Mouse (Mus musculus): ENCODE data around the gene Gm3259. TPM values are rescaled to one million over a fixed set of nuclear protein-coding genes. Genes with fewer than 3 reads are reported as not detected.
"Not testable (repeated sequence)": the region's sequence is repeated elsewhere in the genome, so short reads cannot be mapped to it uniquely, and the experiment has no call there.

Gene Gm3259
- polyA plus RNA-seq (2015; fragmentation: Nextera tagmentation; extraction: Ambion mirVana) = not detected in 2 replicates

DNA sequence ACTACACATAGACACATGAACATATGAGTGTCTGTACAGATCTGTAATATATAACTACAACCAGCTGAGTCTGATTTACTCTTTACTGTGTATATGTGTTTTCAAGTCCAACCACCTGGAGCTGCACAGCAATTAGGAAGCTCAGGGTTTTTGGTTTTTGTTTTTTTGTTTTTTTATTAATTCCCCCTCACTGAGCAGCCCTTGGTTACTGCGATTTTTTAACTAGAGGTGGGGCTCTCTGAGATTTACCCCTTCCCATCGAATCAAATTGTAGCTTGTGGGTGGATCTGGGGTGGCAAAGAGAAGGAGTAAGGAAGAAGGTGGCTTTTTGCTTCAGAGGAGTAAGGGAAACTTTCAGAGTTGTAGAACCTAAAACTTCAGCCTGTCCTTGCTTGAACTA, at the start of gene Gm3259:
Gene Gm3259 (plus strand): TSS at position 301 of the 400 bp plus-strand sequence.
- H3K9me3 ChIP-seq; H3K27me3 ChIP-seq; H3K27ac ChIP-seq; H3K36me3 ChIP-seq; H3K4me2 ChIP-seq; H3K9ac ChIP-seq; ATAC-seq (ENCODE audit: low FRiP score); H3K4me1 ChIP-seq (replicated peaks); H3K4me3 ChIP-seq: not testable (repeated sequence)
- 69% methylated on average over 2 of the region's 2 CpGs for WGBS

DNA sequence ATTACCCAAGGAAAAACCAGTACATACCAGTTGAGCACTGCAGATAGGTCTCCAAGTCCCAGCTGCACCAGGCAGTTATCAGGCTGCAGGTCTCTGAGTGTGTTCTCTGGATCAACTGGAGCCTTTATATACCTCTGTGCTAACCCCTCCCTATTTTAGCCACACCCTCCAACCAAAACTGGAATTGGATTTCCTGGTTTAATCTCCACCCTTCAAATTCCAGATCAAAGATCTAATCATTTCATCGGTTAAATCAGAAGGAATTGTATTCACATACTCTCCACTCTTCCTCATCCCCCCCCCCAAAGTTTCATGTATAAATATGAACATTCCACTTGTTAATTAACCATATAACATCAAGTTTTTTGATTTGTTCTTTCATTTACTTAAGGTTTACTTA, 33.0 kb upstream of the Gm3259 start, which contains the start of gene Gm10424:
Gene Gm10424 (minus strand): TSS at position 101 of the 400 bp plus-strand sequence.
- H3K36me3 ChIP-seq; H3K4me2 ChIP-seq; H3K27ac ChIP-seq; ATAC-seq (ENCODE audit: low FRiP score); H3K4me1 ChIP-seq (replicated peaks); H3K9me3 ChIP-seq; H3K27me3 ChIP-seq; H3K9ac ChIP-seq; H3K4me3 ChIP-seq: not testable (repeated sequence)
- WGBS = no CpG with 5 or more reads among the region's 1 CpGs

Other genes starting within 250 kb of the Gm3259 start
- not detected in 2 replicates for gene Gm7942, start 199.0 kb upstream of the Gm3259 start, polyA plus RNA-seq (2015; fragmentation: Nextera tagmentation; extraction: Ambion mirVana)
- gene Gm16513, start 123.3 kb upstream of the Gm3259 start, polyA plus RNA-seq (2015; fragmentation: Nextera tagmentation; extraction: Ambion mirVana) = not detected in 2 replicates
- not detected in 2 replicates for gene Gm10424, start 33.1 kb upstream of the Gm3259 start, polyA plus RNA-seq (2015; fragmentation: Nextera tagmentation; extraction: Ambion mirVana)
- gene D5Ertd577e, start 150.9 kb downstream of the Gm3259 start, polyA plus RNA-seq (2015; fragmentation: Nextera tagmentation; extraction: Ambion mirVana) = not detected in 2 replicates
- not detected in 2 replicates for gene Gm3286, start 204.8 kb downstream of the Gm3259 start, polyA plus RNA-seq (2015; fragmentation: Nextera tagmentation; extraction: Ambion mirVana)